Mouse (Mus musculus) lung, embryonic 16.5 days (tissue): Measurements from ENCODE around the gene Myadml2. TPM values are rescaled to one million over a fixed set of nuclear protein-coding genes. Genes with fewer than 3 reads are reported as not detected.

Source experiments
- ATAC-seq: fragments of 200-750 bp; cut with Nextera tagmentation; 2 replicates; pipeline ENCODE4 v1.8.0; 2017; ENCODE audit warnings: low read depth, mild to moderate bottlenecking, moderate library complexity
- H3K27ac ChIP-seq: fragments of 300-500 bp; sonication (generic); 2 replicates; pipeline ENCODE4 v1.5.1; 2014; ENCODE audit warnings: mild to moderate bottlenecking, control low read depth, low read length
- H3K27me3 ChIP-seq: fragments of 300-500 bp; sonication (generic); 2 replicates; pipeline ENCODE4 v1.6.1; 2014; ENCODE audit warnings: low read depth, low read length, mixed read lengths; ENCODE audit not compliant: control insufficient read depth, insufficient read depth
- H3K36me3 ChIP-seq: fragments of 300-500 bp; sonication (generic); 2 replicates; pipeline ENCODE4 v1.6.1; 2014; ENCODE audit warnings: low read length; ENCODE audit not compliant: control insufficient read depth, insufficient read depth
- H3K4me1 ChIP-seq: fragments of 300-500 bp; sonication (generic); replicated peaks from 2 replicates; pipeline ENCODE4 v1.6.1; 2014; ENCODE audit warnings: low read length, mixed read lengths; ENCODE audit not compliant: control insufficient read depth, insufficient read depth
- H3K4me2 ChIP-seq: fragments of 300-500 bp; sonication (generic); 2 replicates; pipeline ENCODE4 v1.6.1; 2014; ENCODE audit warnings: low read depth, low read length, control low read depth
- H3K4me3 ChIP-seq: fragments of 300-500 bp; sonication (generic); 2 replicates; pipeline ENCODE4 v1.5.1; 2014; ENCODE audit warnings: mild to moderate bottlenecking, low read length, control low read depth
- H3K9ac ChIP-seq: fragments of 300-500 bp; sonication (generic); 2 replicates; pipeline ENCODE4 v1.6.1; 2014; ENCODE audit warnings: low read length, control low read depth
- H3K9me3 ChIP-seq: fragments of 300-500 bp; sonication (generic); 2 replicates; pipeline ENCODE4 v1.6.1; 2016; ENCODE audit warnings: low read length; ENCODE audit not compliant: control insufficient read depth
- WGBS: fragments of 180-500 bp; shearing (Covaris S2); extraction: QIAGEN DNeasy Blood & Tissue Kit; methylation state at CpG from one replicate; pipeline ENCODE4 v1.1.7; 2014; 5-methylcytosine and 5-hydroxymethylcytosine counted together
- polyA plus RNA-seq: library from polyadenylated mRNA; unstranded; fragments of >200 nt; fragmentation: Nextera tagmentation; extraction: Ambion mirVana; gene quantifications from 2 replicates; pipeline ENCODE4 v1.2.1, GENCODE M21; 2015

Gene Myadml2
- polyA plus RNA-seq, 1 experiment from 2014 or later = 1.1 TPM

- peak; percentile 92 for ATAC-seq
Observed at GRCm38 (mm10) chr11:120633520-120634343, 14.2 kb downstream of the Myadml2 start, which contains the start of gene Mafg. Gene Mafg (minus strand): TSS chr11:120633600.

DNA sequence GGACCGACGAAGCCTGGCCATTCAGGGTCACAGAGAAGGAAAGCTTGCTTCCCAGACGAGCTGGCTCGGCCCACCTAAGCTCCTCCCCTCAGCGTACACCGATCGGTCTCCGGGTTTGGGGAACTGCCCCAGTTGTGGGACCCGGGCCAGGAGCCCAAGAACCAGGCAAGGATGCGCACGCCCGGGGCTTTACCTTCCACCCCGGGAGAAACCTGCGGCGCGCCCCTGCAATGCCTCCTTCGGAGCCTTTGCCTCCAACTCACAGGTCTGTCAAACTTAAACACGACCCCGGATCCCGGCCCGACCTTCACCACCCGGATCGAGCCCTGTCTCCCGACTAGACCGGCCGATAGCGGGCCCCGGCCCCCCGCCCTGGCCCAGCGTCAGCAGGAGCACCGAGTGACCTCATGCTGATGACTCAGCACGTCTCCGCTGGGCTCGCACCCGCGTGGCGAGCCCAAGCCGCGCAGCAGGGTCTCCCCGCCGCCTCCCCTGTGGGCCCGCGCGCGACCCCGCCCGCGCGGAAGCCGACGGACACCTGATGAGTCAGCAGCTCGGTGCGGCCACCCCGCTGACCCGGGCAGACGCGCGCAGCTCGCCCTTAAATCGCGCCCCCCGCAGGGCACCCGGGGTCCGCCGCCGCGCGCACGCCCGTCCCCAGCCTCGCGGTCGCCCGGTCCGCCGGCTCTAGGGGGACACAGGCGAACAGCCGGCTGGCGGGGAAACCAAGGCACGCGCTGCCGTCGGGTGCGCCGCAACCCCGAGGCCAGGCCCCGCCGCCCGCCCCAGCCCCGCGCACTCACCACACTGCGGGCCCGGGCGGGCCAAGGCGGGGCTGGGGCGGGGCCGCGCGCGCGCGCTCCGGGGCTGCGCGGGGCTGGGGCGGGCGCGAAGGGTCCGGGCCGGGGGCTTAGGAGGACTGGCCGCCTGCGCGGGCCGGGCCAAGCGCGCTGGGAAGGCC is 15.1 kb downstream of the Myadml2 start:
- H3K27ac ChIP-seq = peak overlapping the region; percentile 86
- peaks cover 30% of the 10 kb centered on the region for H3K4me1 ChIP-seq
- no peaks in the 10 kb centered on the region for H3K9me3 ChIP-seq
- H3K36me3 ChIP-seq = peaks cover 7% of the 10 kb centered on the region
- H3K4me3 ChIP-seq = peak overlapping the region; percentile 76
- under 1% methylated on average over 83 of the region's 116 CpGs for WGBS
- H3K4me2 ChIP-seq = peak overlapping the region; percentile 92
- no peaks in the 10 kb centered on the region for H3K27me3 ChIP-seq
- peak; percentile 85 for ATAC-seq
- peak overlapping the region; percentile 92 for H3K9ac ChIP-seq

More at GRCm38 (mm10) chr11:120633520-120634343, 14.2 kb downstream of the Myadml2 start, which contains the start of gene Mafg:
- H3K27me3 ChIP-seq = no peaks in the 10 kb centered on the region
- H3K4me3 ChIP-seq = peak within 1 kb of the TSS; percentile 76
- 14% methylated on average over 42 of the region's 58 CpGs for WGBS
- peak within 1 kb of the TSS; percentile 92 for H3K4me2 ChIP-seq
- H3K27ac ChIP-seq = peak within 1 kb of the TSS; percentile 86
- peaks cover 30% of the 10 kb centered on the region for H3K4me1 ChIP-seq
- H3K9ac ChIP-seq = peak within 1 kb of the TSS; percentile 92
- peaks cover 2% of the 10 kb centered on the region for H3K36me3 ChIP-seq
- no peaks in the 10 kb centered on the region for H3K9me3 ChIP-seq

- Histone ChIP-seq H3K27ac (peak overlapping the region; percentile 86), H3K4me3 (peak overlapping the region; percentile 76), H3K4me1 (peaks cover 30% of the 10 kb centered on the region), H3K36me3 (peaks cover 12% of the 10 kb centered on the region), H3K27me3 (no peaks in the 10 kb centered on the region), H3K9me3 (no peaks in the 10 kb centered on the region), H3K4me2 (peak overlapping the region; percentile 92), H3K9ac (peak overlapping the region; percentile 92)
- ATAC-seq = no peak
- 46% methylated on average over 4 of the region's 4 CpGs for WGBS
Observed at GRCm38 (mm10) chr11:120631726-120632448, 16.1 kb downstream of the Myadml2 start.

- peaks cover 30% of the 10 kb centered on the region for H3K4me1 ChIP-seq
- no peaks in the 10 kb centered on the region for H3K27me3 ChIP-seq
- H3K4me3 ChIP-seq = no peak overlapping the region
- no peaks in the 10 kb centered on the region for H3K9me3 ChIP-seq
- H3K36me3 ChIP-seq = peaks cover 12% of the 10 kb centered on the region
- peak overlapping the region; percentile 4 for H3K9ac ChIP-seq
- H3K27ac ChIP-seq = peak overlapping the region; percentile 20; the same call in 1 of the 2 replicates
- ATAC-seq = no peak
- 26% methylated on average over 7 of the region's 7 CpGs for WGBS
- H3K4me2 ChIP-seq = peak overlapping the region; percentile 92; the same call in 1 of the 2 replicates
Observed at GRCm38 (mm10) chr11:120630881-120631725, 16.9 kb downstream of the Myadml2 start.

- Histone ChIP-seq H3K4me3 (no peak overlapping the region), H3K27ac (peak overlapping the region; percentile 24; the same call in 1 of the 2 replicates), H3K36me3 (peaks cover 12% of the 10 kb centered on the region), H3K4me1 (peaks cover 32% of the 10 kb centered on the region), H3K4me2 (peak overlapping the region; percentile 19), H3K9me3 (no peaks in the 10 kb centered on the region), H3K9ac (peak overlapping the region; percentile 4), H3K27me3 (no peaks in the 10 kb centered on the region)
- 45% methylated on average over 5 of the region's 5 CpGs for WGBS
- no peak for ATAC-seq
Observed at GRCm38 (mm10) chr11:120630401-120630871, 17.5 kb downstream of the Myadml2 start.

DNA sequence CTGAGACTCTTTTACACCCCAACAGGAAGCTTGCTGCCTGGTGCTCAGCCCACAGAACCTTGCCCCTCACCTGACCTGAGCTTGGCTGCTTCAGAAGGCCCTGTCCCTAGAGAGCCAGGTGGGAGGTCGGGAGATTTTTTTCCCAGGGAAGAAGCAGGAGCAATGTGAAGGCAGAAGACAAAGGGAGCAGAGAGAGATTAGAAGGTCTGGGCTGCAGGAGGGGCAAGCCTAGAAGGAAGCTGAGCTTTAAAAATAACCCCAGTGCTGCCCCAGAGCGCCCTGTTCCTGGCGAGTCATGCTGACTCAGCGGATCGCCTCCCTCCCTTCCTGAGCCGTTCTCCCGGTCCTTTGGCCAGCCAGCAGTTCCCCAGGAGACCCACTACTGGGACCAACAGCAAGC is 18.0 kb downstream of the Myadml2 start:
- Histone ChIP-seq H3K4me2 (peak overlapping the region; percentile 19), H3K27me3 (no peaks in the 10 kb centered on the region), H3K27ac (peak overlapping the region; percentile 24; the same call in 1 of the 2 replicates), H3K4me3 (no peak overlapping the region), H3K9me3 (no peaks in the 10 kb centered on the region), H3K36me3 (peaks cover 12% of the 10 kb centered on the region), H3K9ac (peak overlapping the region; percentile 4), H3K4me1 (peaks cover 36% of the 10 kb centered on the region)
- WGBS = 29% methylated on average over 7 of the region's 7 CpGs
- no peak for ATAC-seq

DNA sequence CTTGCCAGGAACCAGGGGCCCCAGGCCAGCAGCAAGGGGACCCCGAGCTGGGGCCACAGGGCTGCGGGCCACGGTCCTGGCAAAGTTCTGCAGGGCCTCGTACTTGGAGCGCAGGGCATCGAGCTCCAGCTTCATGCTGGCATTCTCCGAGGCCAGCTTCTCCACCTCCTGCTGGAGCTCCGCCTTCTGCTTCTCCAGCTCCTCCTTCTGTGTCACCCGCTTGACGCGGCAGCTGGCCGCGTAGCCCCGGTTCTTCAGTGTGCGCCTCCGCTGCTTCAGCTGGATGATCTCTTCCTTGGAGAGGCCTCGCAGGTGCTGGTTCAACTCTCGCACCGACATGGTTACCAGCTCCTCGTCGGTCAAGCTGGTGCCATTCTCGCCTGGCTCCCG is 18.6 kb downstream of the Myadml2 start:
- Histone ChIP-seq H3K27ac (no peak overlapping the region), H3K4me2 (peak overlapping the region; percentile 19; the same call in 1 of the 2 replicates), H3K9ac (no peak overlapping the region), H3K36me3 (peaks cover 12% of the 10 kb centered on the region), H3K27me3 (no peaks in the 10 kb centered on the region), H3K4me1 (peaks cover 37% of the 10 kb centered on the region), H3K9me3 (no peaks in the 10 kb centered on the region), H3K4me3 (no peak overlapping the region)
- 82% methylated on average over 23 of the region's 23 CpGs for WGBS
- no peak for ATAC-seq
